Mouse (Mus musculus) liver, embryonic 11.5 days (tissue): Measurements from ENCODE around the gene Bglap3. TPM values are rescaled to one million over a fixed set of nuclear protein-coding genes. Genes with fewer than 3 reads are reported as not detected.
"Not testable (repeated sequence)": the region's sequence is repeated elsewhere in the genome, so short reads cannot be mapped to it uniquely, and the experiment has no call there.

Experiments
- ATAC-seq: fragments of 200-750 bp; cut with Nextera tagmentation; replicated peaks from 2 replicates; pipeline ENCODE4 v1.8.0; 2017; ENCODE audit warnings: moderate number of reproducible peaks, mild to moderate bottlenecking, moderate TSS enrichment, moderate library complexity; ENCODE audit not compliant: low FRiP score
- DNase-seq: peaks from one replicate; pipeline ENCODE4 v3.0.0-alpha.2; 2017; ENCODE audit warnings: low spot score
- H3K27ac ChIP-seq: fragments of 300-500 bp; sonication (generic); 2 replicates; pipeline ENCODE4 v1.5.1; 2014; ENCODE audit warnings: mild to moderate bottlenecking, low read depth, low read length, control low read depth
- H3K27me3 ChIP-seq: fragments of 300-500 bp; sonication (generic); replicated peaks from 2 replicates; pipeline ENCODE4 v1.6.1; 2014; ENCODE audit warnings: low read length, mixed read lengths; ENCODE audit not compliant: control insufficient read depth, insufficient read depth
- H3K36me3 ChIP-seq: fragments of 300-500 bp; sonication (generic); 2 replicates; pipeline ENCODE4 v1.6.1; 2014; ENCODE audit warnings: mild to moderate bottlenecking, low read length, moderate library complexity, mixed read lengths; ENCODE audit not compliant: control insufficient read depth, insufficient read depth
- H3K4me1 ChIP-seq: fragments of 300-500 bp; sonication (generic); replicated peaks from 2 replicates; pipeline ENCODE4 v1.6.1; 2014; ENCODE audit warnings: low read length, mixed read lengths; ENCODE audit not compliant: control insufficient read depth, insufficient read depth
- H3K4me2 ChIP-seq: fragments of 300-500 bp; sonication (generic); 2 replicates; pipeline ENCODE4 v1.6.1; 2014; ENCODE audit warnings: mild to moderate bottlenecking, control low read depth, moderate library complexity
- H3K4me3 ChIP-seq: fragments of 300-500 bp; sonication (generic); 2 replicates; pipeline ENCODE4 v1.5.1; 2014; ENCODE audit warnings: low read depth, low read length, control low read depth
- H3K9ac ChIP-seq: fragments of 300-500 bp; sonication (generic); 2 replicates; pipeline ENCODE4 v1.6.1; 2014; ENCODE audit warnings: low read depth, low read length, control low read depth
- H3K9me3 ChIP-seq: fragments of 300-500 bp; sonication (generic); 2 replicates; pipeline ENCODE4 v1.6.1; 2016; ENCODE audit warnings: low read length, inconsistent platforms, mixed read lengths; ENCODE audit not compliant: control insufficient read depth
- WGBS: fragments of 180-500 bp; shearing (Covaris S2); extraction: QIAGEN DNeasy Blood & Tissue Kit; methylation state at CpG from one replicate; pipeline ENCODE4 v1.1.7; 2014; 5-methylcytosine and 5-hydroxymethylcytosine counted together
- polyA plus RNA-seq: library from polyadenylated mRNA; unstranded; fragments of >200 nt; fragmentation: Nextera tagmentation; extraction: Ambion mirVana; gene quantifications from 2 replicates; pipeline ENCODE4 v1.2.1, GENCODE M21; 2014

The Bglap3 gene
- polyA plus RNA-seq = 0.12 and 0.40 TPM in 2 replicates

DNA sequence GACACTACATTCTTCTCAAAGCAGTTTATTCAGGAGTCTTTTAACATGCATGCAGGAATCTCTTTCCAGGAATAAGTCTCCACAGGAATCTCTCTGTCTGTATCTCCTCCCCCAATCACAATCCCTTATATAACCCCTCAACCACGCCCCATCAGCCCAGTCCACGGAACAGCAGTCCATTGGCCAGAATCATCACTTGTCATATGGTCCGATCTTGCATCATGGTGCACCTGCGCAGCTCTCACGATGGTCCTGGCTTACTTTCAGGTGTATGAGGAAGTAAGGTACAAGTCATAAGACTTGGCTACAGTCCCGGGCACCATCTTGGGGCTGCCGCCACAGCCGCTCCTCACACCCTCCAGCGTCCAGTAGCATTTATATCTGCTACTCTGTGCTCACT is at the start of gene Bglap3:
Gene Bglap3, minus strand, starts transcription at position 101 of the 400 bp plus-strand sequence.
- ATAC-seq = not testable (repeated sequence)

GRCm38 (mm10) chr3:88422020-88422720 is 49.6 kb upstream of the Bglap3 start:
- H3K9ac ChIP-seq = peak overlapping the region; percentile 16; the same call in 1 of the 2 replicates
- H3K4me3 ChIP-seq = no peak overlapping the region
- no peak for DNase-seq
- WGBS = 42% methylated on average over 9 of the region's 9 CpGs
- peaks cover 25% of the 10 kb centered on the region; the same call in 1 of the 2 replicates for H3K36me3 ChIP-seq
- H3K9me3 ChIP-seq = no peaks in the 10 kb centered on the region
- H3K4me1 ChIP-seq = peaks cover 24% of the 10 kb centered on the region
- H3K27me3 ChIP-seq = no peaks in the 10 kb centered on the region
- peak overlapping the region; percentile 33 for H3K27ac ChIP-seq
- ATAC-seq = 0 out of 2 replicates have a peak, but pooled peaks have one; percentile 19
- H3K4me2 ChIP-seq = peak overlapping the region; percentile 33

More for the DNA sequence above, at the start of gene Bglap3:
- H3K9ac ChIP-seq, H3K4me2 ChIP-seq, H3K27ac ChIP-seq, H3K4me3 ChIP-seq, H3K9me3 ChIP-seq, DNase-seq, H3K27me3 ChIP-seq, H3K36me3 ChIP-seq, H3K4me1 ChIP-seq: not testable (repeated sequence)
- WGBS = 90% methylated on average over 9 of the region's 9 CpGs

DNA sequence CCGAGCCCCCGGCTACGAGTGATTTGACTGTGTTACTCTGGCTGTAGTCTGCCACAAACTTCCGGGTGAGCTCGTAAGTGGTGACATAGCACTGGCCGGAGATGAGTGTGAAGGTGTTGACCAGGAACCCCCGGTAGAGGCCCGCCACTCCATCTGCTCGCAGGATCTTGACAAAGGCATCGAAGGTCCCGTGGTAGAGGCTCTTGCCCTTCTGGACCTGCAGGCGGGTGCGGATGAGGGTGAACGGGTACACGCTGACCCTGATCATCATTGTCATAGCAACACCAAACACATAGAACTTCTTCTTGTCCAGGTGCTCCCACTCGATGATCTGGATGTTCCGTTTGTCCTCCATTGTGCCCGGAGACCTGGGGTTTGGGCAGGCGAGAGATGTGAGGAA is 48.2 kb upstream of the Bglap3 start:
- no peak overlapping the region for H3K27ac ChIP-seq

GRCm38 (mm10) chr3:88418016-88418415 is 45.5 kb upstream of the Bglap3 start:
- H3K4me1 ChIP-seq = peaks cover 21% of the 10 kb centered on the region
- WGBS = 81% methylated on average over 6 of the region's 6 CpGs
- no peak overlapping the region for H3K4me2 ChIP-seq
- no peak for ATAC-seq
- peaks cover 33% of the 10 kb centered on the region; the same call in 1 of the 2 replicates for H3K36me3 ChIP-seq
- no peak overlapping the region for H3K9ac ChIP-seq
- no peaks in the 10 kb centered on the region for H3K27me3 ChIP-seq
- no peak for DNase-seq
- H3K27ac ChIP-seq = no peak overlapping the region
- no peak overlapping the region for H3K4me3 ChIP-seq
- H3K9me3 ChIP-seq = no peaks in the 10 kb centered on the region

More for the DNA sequence above, 48.2 kb upstream of the Bglap3 start:
- H3K4me2 ChIP-seq = no peak overlapping the region
- no peaks in the 10 kb centered on the region for H3K27me3 ChIP-seq
- H3K4me3 ChIP-seq = no peak overlapping the region
- no peak for DNase-seq
- peaks cover 26% of the 10 kb centered on the region for H3K4me1 ChIP-seq
- H3K9ac ChIP-seq = no peak overlapping the region
- ATAC-seq = no peak
- peaks cover 29% of the 10 kb centered on the region; the same call in 1 of the 2 replicates for H3K36me3 ChIP-seq
- no peaks in the 10 kb centered on the region for H3K9me3 ChIP-seq
- 90% methylated on average over 19 of the region's 19 CpGs for WGBS

DNA sequence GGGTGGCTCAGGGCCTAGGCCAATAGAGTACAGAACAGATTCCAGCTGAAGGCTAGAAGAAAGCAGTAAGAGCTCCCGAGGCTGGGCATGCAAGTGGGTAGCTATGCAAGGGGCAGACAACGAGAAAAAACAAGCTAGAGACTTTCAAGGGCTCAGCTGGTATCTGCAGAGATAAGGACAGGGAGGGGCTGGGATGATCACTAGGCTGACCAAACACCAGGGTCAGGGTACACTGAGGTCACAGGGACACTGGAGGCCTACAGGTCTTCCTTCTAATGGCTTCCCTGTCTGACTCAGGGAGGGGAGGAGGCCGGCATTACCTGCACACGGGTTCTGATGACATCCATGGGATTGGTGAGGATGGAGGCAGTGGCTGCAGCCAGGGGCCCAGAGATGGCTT is 43.1 kb upstream of the Bglap3 start:
- no peak for ATAC-seq
- Histone ChIP-seq H3K27ac (no peak overlapping the region), H3K4me2 (no peak overlapping the region), H3K4me1 (peaks cover 20% of the 10 kb centered on the region), H3K9ac (0 out of 2 replicates have a peak overlapping the region, but pooled peaks have one; percentile 6), H3K4me3 (no peak overlapping the region), H3K27me3 (no peaks in the 10 kb centered on the region), H3K9me3 (no peaks in the 10 kb centered on the region), H3K36me3 (peaks cover 35% of the 10 kb centered on the region; the same call in 1 of the 2 replicates)
- WGBS = 58% methylated on average over 4 of the region's 4 CpGs
- DNase-seq = no peak

GRCm38 (mm10) chr3:88412636-88413035 is 40.1 kb upstream of the Bglap3 start:
- Histone ChIP-seq H3K36me3 (peaks cover 15% of the 10 kb centered on the region; the same call in 1 of the 2 replicates), H3K27ac (no peak overlapping the region; the same call in 1 of the 2 replicates), H3K4me1 (peaks cover 38% of the 10 kb centered on the region), H3K9ac (no peak overlapping the region), H3K4me3 (no peak overlapping the region), H3K9me3 (no peaks in the 10 kb centered on the region), H3K4me2 (no peak overlapping the region), H3K27me3 (no peaks in the 10 kb centered on the region)
- DNase-seq (no peak), ATAC-seq (no peak)
- WGBS = 76% methylated on average over 11 of the region's 11 CpGs

GRCm38 (mm10) chr3:88411681-88412080 is 39.1 kb upstream of the Bglap3 start:
- ATAC-seq (0 out of 2 replicates have a peak, but pooled peaks have one; percentile 24), DNase-seq (no peak)
- no peaks in the 10 kb centered on the region for H3K27me3 ChIP-seq
- peak overlapping the region; percentile 3; the same call in 1 of the 2 replicates for H3K9ac ChIP-seq
- peaks cover 13% of the 10 kb centered on the region; the same call in 1 of the 2 replicates for H3K36me3 ChIP-seq
- H3K4me3 ChIP-seq = no peak overlapping the region
- peaks cover 43% of the 10 kb centered on the region for H3K4me1 ChIP-seq
- 64% methylated on average over 4 of the region's 4 CpGs for WGBS
- H3K9me3 ChIP-seq = no peaks in the 10 kb centered on the region
- H3K27ac ChIP-seq = no peak overlapping the region; the same call in 1 of the 2 replicates
- peak overlapping the region; percentile 25; the same call in 1 of the 2 replicates for H3K4me2 ChIP-seq

DNA sequence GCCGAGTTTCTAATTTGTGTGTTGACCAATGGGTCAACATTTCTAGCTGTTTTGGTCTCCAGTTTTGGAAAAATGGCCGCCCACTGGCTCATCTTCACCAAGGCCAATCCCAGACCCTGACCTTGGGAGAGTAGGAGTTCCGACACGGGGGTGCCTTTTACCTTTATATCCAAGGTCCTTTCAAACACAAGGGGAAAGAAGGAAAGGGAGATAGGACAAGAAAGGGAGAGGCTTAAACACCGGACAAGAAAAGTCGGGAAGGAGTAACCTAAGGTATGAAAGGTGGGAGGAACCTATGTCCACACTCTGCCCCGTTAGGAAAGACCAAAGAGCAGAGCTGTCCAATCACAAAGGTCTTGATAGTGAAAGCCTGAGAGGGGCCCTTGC is 38.1 kb upstream of the Bglap3 start:
- peak overlapping the region; percentile 97 for H3K9ac ChIP-seq

More for the DNA sequence above, 38.1 kb upstream of the Bglap3 start:
- Histone ChIP-seq H3K4me1 (peaks cover 40% of the 10 kb centered on the region), H3K4me3 (peak overlapping the region; percentile 80), H3K9me3 (no peaks in the 10 kb centered on the region), H3K36me3 (peaks cover 12% of the 10 kb centered on the region; the same call in 1 of the 2 replicates), H3K4me2 (peak overlapping the region; percentile 91), H3K27ac (peak overlapping the region; percentile 91), H3K27me3 (no peaks in the 10 kb centered on the region)
- WGBS = 22% methylated on average over 7 of the region's 7 CpGs
- DNase-seq (no peak), ATAC-seq (no peak; the same call in 1 of the 2 replicates)
